Mouse (Mus musculus): Measurements from ENCODE around the gene Dgki.

DNA sequence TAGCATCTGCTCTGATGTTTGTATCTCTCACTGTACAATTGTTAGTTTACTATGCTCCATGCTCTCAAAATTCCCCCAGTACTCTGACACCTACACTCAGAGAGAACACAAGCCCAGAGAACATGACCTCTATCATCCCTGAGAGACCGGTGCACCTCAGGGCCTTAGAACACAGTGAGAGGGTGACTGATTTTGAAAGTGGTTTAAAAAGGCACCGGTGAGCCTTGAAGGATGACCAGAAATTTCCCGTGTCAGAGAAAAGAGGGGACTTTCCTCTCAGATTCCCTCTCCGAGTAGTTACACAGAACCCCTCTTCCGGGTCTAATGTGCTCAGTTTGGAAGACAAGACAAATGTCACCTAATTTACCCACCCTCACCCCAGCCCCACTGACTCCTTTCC is 244.9 kb downstream of the Dgki start:
- TF ChIP-seq CTCF (IDR thresholded peaks at IDR 0.05; ENCODE audit: low read depth) (no peak), EP300 (IDR thresholded peaks at IDR 0.05; ENCODE audit: low read depth) (no peak)
